Mouse (Mus musculus): Measurements from ENCODE around the gene Schip1. TPM values are rescaled to one million over a fixed set of nuclear protein-coding genes. Genes with fewer than 3 reads are reported as not detected.

Gene Schip1
- polyA plus RNA-seq, 1 experiment = 8.0 TPM

GRCm38 (mm10) chr3:68516393-68517081 lies 451.9 kb downstream of the Schip1 start:
- Histone ChIP-seq H3K4me1 (ENCODE audit: control insufficient read depth, insufficient read depth, low read length) (no peaks in the 10 kb centered on the region), H3K4me3 (replicated peaks; ENCODE audit: control insufficient read depth, low read depth, low read length) (no peak overlapping the region), H3K27ac (ENCODE audit: control insufficient read depth, insufficient read depth, low read depth, low read length, poor library complexity) (no peak overlapping the region)
- TF ChIP-seq POLR2A (IDR thresholded peaks at IDR 0.05; ENCODE audit: borderline replicate concordance, control insufficient read depth, low read depth, low read length) (no peak), CTCF (IDR thresholded peaks at IDR 0.05; ENCODE audit: control insufficient read depth, insufficient read depth, low read length) (no peak)
- 82% methylated on average over 12 of the region's 12 CpGs for WGBS

- no peak for TF ChIP-seq POLR2A (IDR thresholded peaks at IDR 0.05; ENCODE audit: borderline replicate concordance, control insufficient read depth, low read depth, low read length)
- TF ChIP-seq CTCF (IDR thresholded peaks at IDR 0.05; ENCODE audit: control insufficient read depth, insufficient read depth, low read length) = no peak
- Histone ChIP-seq H3K27ac (ENCODE audit: control insufficient read depth, insufficient read depth, low read depth, low read length, poor library complexity) (no peak overlapping the region), H3K4me1 (ENCODE audit: control insufficient read depth, insufficient read depth, low read length) (no peaks in the 10 kb centered on the region), H3K4me3 (replicated peaks; ENCODE audit: control insufficient read depth, low read depth, low read length) (no peak overlapping the region)
- WGBS = 83% methylated on average over 7 of the region's 7 CpGs
These were observed 452.6 kb downstream of the Schip1 start for GRCm38 (mm10) chr3:68517236-68517635.

GRCm38 (mm10) chr3:68518041-68518440 lies 453.4 kb downstream of the Schip1 start:
- 94% methylated on average over 8 of the region's 8 CpGs for WGBS
- no peaks in the 10 kb centered on the region for H3K4me1 ChIP-seq (ENCODE audit: control insufficient read depth, insufficient read depth, low read length)
- H3K4me3 ChIP-seq (replicated peaks; ENCODE audit: control insufficient read depth, low read depth, low read length) = no peak overlapping the region
- no peak for TF ChIP-seq CTCF (IDR thresholded peaks at IDR 0.05; ENCODE audit: control insufficient read depth, insufficient read depth, low read length)
- TF ChIP-seq POLR2A (IDR thresholded peaks at IDR 0.05; ENCODE audit: borderline replicate concordance, control insufficient read depth, low read depth, low read length) = no peak
- no peak overlapping the region for H3K27ac ChIP-seq (ENCODE audit: control insufficient read depth, insufficient read depth, low read depth, low read length, poor library complexity)

- 92% methylated on average over 5 of the region's 5 CpGs for WGBS
- no peak for TF ChIP-seq CTCF (IDR thresholded peaks at IDR 0.05; ENCODE audit: control insufficient read depth, insufficient read depth, low read length)
- TF ChIP-seq POLR2A (IDR thresholded peaks at IDR 0.05; ENCODE audit: borderline replicate concordance, control insufficient read depth, low read depth, low read length) = no peak
- Histone ChIP-seq H3K4me3 (replicated peaks; ENCODE audit: control insufficient read depth, low read depth, low read length) (no peak overlapping the region), H3K27ac (ENCODE audit: control insufficient read depth, insufficient read depth, low read depth, low read length, poor library complexity) (no peak overlapping the region), H3K4me1 (ENCODE audit: control insufficient read depth, insufficient read depth, low read length) (no peaks in the 10 kb centered on the region)
These were observed 454.0 kb downstream of the Schip1 start for GRCm38 (mm10) chr3:68518586-68518985.

- 88% methylated on average over 10 of the region's 10 CpGs for WGBS
- H3K27ac ChIP-seq (ENCODE audit: control insufficient read depth, insufficient read depth, low read depth, low read length, poor library complexity) = no peak overlapping the region
- H3K4me1 ChIP-seq (ENCODE audit: control insufficient read depth, insufficient read depth, low read length) = no peaks in the 10 kb centered on the region
- no peak overlapping the region for H3K4me3 ChIP-seq (replicated peaks; ENCODE audit: control insufficient read depth, low read depth, low read length)
- no peak for TF ChIP-seq CTCF (IDR thresholded peaks at IDR 0.05; ENCODE audit: control insufficient read depth, insufficient read depth, low read length)
- TF ChIP-seq POLR2A (IDR thresholded peaks at IDR 0.05; ENCODE audit: borderline replicate concordance, control insufficient read depth, low read depth, low read length) = no peak
These were observed 460.8 kb downstream of the Schip1 start for GRCm38 (mm10) chr3:68525361-68525878.

GRCm38 (mm10) chr3:68526416-68526815 lies 461.8 kb downstream of the Schip1 start:
- Histone ChIP-seq H3K4me3 (replicated peaks; ENCODE audit: control insufficient read depth, low read depth, low read length) (no peak overlapping the region), H3K4me1 (ENCODE audit: control insufficient read depth, insufficient read depth, low read length) (no peaks in the 10 kb centered on the region), H3K27ac (ENCODE audit: control insufficient read depth, insufficient read depth, low read depth, low read length, poor library complexity) (no peak overlapping the region)
- 53% methylated on average over 4 of the region's 4 CpGs for WGBS
- TF ChIP-seq CTCF (IDR thresholded peaks at IDR 0.05; ENCODE audit: control insufficient read depth, insufficient read depth, low read length) (no peak), POLR2A (IDR thresholded peaks at IDR 0.05; ENCODE audit: borderline replicate concordance, control insufficient read depth, low read depth, low read length) (no peak)

GRCm38 (mm10) chr3:68527182-68527581 lies 462.6 kb downstream of the Schip1 start:
- WGBS = 74% methylated on average over 4 of the region's 4 CpGs
- TF ChIP-seq POLR2A (IDR thresholded peaks at IDR 0.05; ENCODE audit: borderline replicate concordance, control insufficient read depth, low read depth, low read length) = no peak
- TF ChIP-seq CTCF (IDR thresholded peaks at IDR 0.05; ENCODE audit: control insufficient read depth, insufficient read depth, low read length) = no peak
- no peaks in the 10 kb centered on the region for H3K4me1 ChIP-seq (ENCODE audit: control insufficient read depth, insufficient read depth, low read length)
- H3K4me3 ChIP-seq (replicated peaks; ENCODE audit: control insufficient read depth, low read depth, low read length) = no peak overlapping the region
- no peak overlapping the region for H3K27ac ChIP-seq (ENCODE audit: control insufficient read depth, insufficient read depth, low read depth, low read length, poor library complexity)

- WGBS = 75% methylated on average over 4 of the region's 4 CpGs
These were observed 467.3 kb downstream of the Schip1 start for GRCm38 (mm10) chr3:68531908-68532307.

More at GRCm38 (mm10) chr3:68531908-68532307, 467.3 kb downstream of the Schip1 start:
- H3K4me1 ChIP-seq (ENCODE audit: control insufficient read depth, insufficient read depth, low read length) = no peaks in the 10 kb centered on the region
- TF ChIP-seq CTCF (IDR thresholded peaks at IDR 0.05; ENCODE audit: control insufficient read depth, insufficient read depth, low read length) = no peak
- no peak for TF ChIP-seq POLR2A (IDR thresholded peaks at IDR 0.05; ENCODE audit: borderline replicate concordance, control insufficient read depth, low read depth, low read length)
- H3K4me3 ChIP-seq (replicated peaks; ENCODE audit: control insufficient read depth, low read depth, low read length) = no peak overlapping the region
- H3K27ac ChIP-seq (ENCODE audit: control insufficient read depth, insufficient read depth, low read depth, low read length, poor library complexity) = no peak overlapping the region

Measured in bone marrow, adult 2 months (tissue).